Mouse (Mus musculus) left cerebral cortex, adult 11 months (tissue): ENCODE measurements at regions not wholly inside any gene's neighbourhood (a gene's known extent, or its start where the extent isn't known, plus 50 kb on each side); places are given as distances from the start of the nearest gene placed in this dataset.

Experiments used
- DNase-seq: peaks from one replicate; pipeline ENCODE4 v3.0.0; 2022; ENCODE audit warnings: low spot score

- DNase-seq, result no peak
Measured at GRCm38 (mm10) chr2:170294657-170295056, 133.0 kb downstream of the Bcas1 start.

GRCm38 (mm10) chr2:170291841-170292655 is 135.6 kb downstream of the Bcas1 start:
- DNase-seq, result no peak

DNA sequence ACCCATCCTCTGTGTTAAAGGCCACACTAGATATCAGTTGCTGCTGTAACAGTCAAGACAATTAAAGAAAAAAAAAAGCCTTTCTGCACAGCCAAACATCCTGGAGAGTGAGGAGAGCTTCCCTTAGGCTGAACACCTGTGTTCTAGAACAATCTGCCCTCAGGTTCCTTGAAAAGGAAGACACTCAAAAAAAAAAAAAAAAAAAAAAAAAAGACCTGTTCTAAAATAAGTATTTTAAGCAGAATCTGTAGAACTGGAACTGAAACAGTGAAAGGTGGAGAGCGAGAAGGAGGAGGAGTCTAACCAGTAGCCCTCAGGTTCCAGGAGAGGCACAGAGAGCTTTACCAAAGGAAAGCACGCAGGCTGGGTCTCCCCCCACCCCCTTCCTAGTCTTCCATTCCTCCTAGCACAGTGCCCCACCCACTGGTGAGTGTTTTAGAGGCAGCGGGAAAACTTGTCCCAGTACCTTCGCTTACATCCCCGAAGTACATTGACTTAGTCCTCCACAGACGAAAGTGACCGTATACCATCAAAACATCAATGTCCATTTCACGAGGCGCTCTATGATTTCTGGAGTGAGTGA is 138.2 kb downstream of the Bcas1 start:
- DNase-seq, result no peak

DNA sequence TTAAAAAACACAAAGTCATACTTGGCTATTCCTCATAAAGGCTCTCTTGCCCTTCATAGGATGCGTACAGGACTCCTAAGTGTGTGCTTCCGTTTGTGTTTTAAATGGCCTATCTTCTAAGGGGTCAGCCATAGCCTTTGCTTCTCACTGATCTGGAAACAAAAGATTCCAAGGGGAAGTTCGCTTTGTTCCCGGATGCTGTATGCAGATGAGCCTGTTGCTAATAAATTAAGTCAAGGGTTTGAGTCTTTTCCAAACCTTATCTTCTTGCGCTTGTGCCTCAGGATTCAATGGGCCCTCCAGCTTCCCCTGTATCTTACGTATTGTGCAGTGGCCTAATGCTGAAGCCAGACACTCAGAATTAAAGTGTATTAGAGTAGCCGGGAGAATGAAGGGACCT is 138.9 kb downstream of the Bcas1 start:
- no peak for DNase-seq

- DNase-seq, result no peak
Measured at GRCm38 (mm10) chr2:170288196-170288595, 139.4 kb downstream of the Bcas1 start.

DNA sequence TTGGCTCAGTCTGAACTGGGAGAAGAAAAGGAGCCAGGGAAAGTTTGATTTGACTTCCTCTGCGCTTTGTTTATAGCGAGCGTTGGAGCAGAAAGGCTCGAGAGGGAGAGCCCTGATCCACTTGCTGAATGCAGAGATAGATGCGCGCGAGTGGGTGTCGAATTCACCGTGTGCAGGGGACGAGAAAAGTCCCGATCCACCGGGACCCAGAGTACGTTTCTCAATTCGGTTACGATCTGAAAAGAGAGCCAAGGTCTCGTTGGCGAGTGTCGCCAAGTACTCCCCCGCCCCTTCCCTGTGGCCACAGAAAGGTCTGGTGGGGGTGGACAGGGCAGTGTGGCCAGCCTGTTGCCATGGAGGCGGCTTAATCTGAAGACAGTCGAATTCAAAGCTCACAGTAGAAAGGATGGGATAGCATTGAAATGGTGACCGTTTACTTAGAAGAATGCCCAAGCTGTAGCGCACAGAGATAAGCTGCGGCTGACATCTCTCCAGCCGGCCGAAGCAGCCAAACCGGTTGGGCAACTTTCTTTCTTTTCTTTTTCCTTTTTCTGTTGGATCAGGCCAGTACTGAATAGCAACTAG is 139.5 kb upstream of the Zfp217 start:
- DNase-seq, result peak; percentile 15

DNA sequence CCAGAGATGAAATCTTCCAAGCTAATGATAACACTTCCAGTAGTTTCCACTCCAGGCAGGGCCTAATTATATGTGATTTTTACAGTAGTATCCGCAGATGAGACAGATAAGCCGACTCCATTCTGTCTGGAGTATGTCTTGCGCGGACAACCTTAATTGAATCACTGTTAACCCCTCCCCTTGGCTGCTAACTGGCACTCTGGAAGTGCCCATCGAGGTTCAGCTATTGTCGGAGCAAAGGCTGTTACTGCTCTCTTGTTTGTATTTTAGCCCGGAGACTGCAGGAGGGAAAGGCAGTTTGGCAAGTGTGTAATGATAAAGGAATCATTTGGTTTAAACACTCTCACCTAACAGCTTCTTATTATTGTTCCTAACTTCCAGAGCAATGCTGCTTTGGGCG is 138.9 kb upstream of the Zfp217 start:
- no peak for DNase-seq

GRCm38 (mm10) chr2:170282463-170282862 is 134.6 kb upstream of the Zfp217 start:
- DNase-seq, result no peak

DNA sequence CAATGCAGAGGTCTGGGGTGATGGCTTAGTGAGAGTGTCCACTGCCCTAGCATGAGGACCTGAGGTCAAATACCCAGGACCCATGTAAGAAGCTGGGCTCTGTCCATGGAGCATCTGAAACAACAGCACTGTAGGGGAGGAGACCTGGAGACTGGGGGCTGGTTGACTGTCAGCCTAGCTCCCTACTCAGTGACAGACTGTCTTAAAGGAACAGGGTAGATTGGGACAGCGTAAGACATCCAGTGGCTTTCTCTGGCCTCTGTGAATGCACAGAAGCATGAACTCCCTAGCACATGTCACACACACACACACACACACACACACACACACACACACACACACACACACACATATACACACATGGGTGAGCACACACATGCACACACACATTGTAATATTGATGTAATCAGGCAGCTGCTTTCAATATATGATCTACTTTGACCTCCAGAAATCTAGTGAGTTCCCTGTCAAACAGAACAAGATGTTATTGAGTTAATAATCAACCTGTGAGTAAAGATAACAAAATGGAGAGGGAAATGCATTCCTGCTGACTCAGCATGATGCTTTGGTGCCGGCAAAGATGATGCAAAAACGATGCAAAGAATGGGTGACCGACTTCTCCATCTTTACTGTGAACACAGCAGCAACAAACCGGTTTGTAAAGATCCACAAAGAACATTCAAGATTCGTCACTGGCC is 133.6 kb upstream of the Zfp217 start:
- no peak for DNase-seq

DNA sequence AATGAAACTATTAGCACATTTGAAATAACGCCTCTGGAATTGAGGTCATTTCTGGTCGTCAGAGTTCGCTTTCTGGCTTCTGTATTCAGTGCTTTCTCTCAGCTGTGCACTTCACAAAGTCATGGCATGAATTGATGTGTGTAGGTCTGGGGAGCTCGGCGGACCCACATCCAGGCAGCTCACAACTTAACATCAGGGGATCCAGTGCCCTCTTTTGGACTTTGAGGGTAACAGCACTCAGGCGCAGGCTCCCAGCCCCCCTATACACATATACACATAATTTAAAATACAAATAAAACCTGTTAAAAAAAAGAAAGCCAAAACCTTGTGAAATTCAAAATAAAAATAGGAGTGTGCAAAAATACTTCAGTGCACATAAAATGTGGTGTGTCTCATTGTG is 132.8 kb upstream of the Zfp217 start:
- DNase-seq, result no peak

DNA sequence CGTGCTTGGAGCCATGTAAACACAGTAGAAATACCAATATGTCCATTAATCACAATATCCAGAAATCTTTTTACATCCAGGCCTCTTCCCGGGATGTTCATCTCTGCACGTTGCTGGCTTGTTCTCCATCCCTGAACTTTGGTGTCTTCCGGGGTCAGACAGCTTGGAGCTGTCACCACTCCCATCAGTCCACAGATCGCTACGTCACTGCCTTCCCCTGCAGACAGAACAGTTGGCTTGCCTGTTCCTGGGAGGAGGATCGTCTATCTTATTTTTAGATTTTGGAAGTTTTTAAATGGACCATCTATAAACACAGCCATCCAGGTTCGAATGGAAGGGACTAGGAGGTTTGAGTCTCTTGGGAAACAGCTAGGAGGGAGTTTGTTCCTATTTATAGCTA is 130.0 kb upstream of the Zfp217 start:
- DNase-seq, result no peak

GRCm38 (mm10) chr2:170277182-170277767 is 129.4 kb upstream of the Zfp217 start:
- DNase-seq, result no peak

- DNase-seq, result no peak
Measured at GRCm38 (mm10) chr2:170275687-170276086, 127.8 kb upstream of the Zfp217 start.

- DNase-seq, result no peak
Measured at GRCm38 (mm10) chr2:170269926-170270577, 122.1 kb upstream of the Zfp217 start.

DNA sequence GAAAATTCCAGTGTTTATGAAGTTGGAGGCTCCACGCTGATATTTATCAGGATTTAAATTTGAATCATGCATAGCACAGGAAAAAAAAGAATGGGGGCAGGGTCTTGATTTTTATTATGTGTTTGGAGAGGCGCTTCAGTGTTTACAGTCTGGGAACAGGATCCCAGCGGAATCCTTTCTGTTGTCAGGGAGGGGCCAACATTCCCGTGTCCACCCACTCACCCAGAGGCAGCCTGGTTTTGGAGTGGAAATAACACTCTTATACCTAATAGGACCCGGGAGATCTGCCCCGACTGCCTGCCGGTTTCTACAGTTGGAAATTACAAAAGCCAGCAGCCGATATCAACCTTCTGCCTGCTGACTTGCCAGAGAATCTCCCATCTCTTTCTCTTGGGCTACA is 120.2 kb upstream of the Zfp217 start:
- no peak for DNase-seq

- no peak for DNase-seq
Measured at GRCm38 (mm10) chr2:170267152-170267551, 119.2 kb upstream of the Zfp217 start.

- no peak for DNase-seq
Measured at GRCm38 (mm10) chr2:170266407-170267101, 118.7 kb upstream of the Zfp217 start.

- no peak for DNase-seq
Measured at GRCm38 (mm10) chr2:170263594-170263993, 115.7 kb upstream of the Zfp217 start.

GRCm38 (mm10) chr2:170261191-170261590 is 113.3 kb upstream of the Zfp217 start:
- no peak for DNase-seq

GRCm38 (mm10) chr2:170259662-170260457 is 112.0 kb upstream of the Zfp217 start:
- DNase-seq, result no peak
